Mouse (Mus musculus) left cerebral cortex, adult 8-10 months (tissue): ENCODE measurements around the gene Actl10. TPM values are rescaled to one million over a fixed set of nuclear protein-coding genes. Genes with fewer than 3 reads are reported as not detected.
A peak's percentile ranks its signal among the peaks of the same experiment; 100 is the strongest.

Experiments used
- DNase-seq, 2 experiments: peaks; one replicate each; pipeline ENCODE4 v3.0.0; 2022; ENCODE audit warnings: low spot score in 2 of 2
- total RNA-seq, 4 experiments: library from RNA; stranded (reverse); gene quantifications; 2 replicates each; pipeline ENCODE4 v1.2.4; 2022

The Actl10 gene
- not detected for total RNA-seq

GRCm38 (mm10) chr2:154551476-154551875, at the start of gene Actl10:
Gene Actl10, plus strand, starts transcription at chr2:154551776.
- DNase-seq = no peak

DNA sequence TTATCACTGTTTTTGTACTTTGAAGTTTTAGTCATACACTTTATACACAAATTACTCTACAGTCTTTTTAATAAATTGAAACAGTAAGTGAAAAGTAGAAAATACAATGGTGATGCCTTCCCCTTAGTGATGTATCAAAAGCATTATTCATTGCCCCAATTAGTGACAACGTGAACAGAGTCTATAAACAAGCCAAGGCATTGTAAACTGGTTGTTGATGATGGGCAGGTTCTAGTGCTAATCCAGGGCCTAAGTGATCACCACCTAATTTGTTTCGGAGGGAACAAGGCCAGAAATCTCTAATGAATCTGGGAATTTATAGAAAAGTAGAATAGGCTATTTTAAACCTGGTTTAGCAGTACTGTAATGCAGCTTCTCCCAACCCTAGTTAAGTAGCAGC, 44.5 kb upstream of the Actl10 start:
- no peak for DNase-seq

GRCm38 (mm10) chr2:154507566-154508283, 43.9 kb upstream of the Actl10 start:
- DNase-seq = peak; percentile 19 to 33

DNA sequence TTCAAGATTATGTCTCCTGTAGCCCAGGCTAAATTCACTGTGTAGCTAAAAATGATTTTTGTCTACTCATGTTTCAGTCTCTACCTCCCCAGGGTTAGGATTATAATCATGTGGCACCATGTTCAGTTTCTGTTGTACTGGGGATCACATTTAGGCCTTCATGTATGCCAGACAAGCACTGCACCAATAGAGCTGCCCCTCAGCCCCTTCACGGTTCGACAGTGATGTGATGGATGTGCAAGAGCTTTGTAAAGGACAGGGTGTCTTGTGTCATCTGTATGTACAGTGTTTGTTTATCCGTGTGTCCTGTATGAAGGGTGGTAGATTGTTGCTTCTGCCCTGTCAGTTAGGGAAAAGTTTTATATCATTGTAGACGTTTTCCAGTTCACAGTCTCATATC, 43.1 kb upstream of the Actl10 start:
- no peak for DNase-seq

DNA sequence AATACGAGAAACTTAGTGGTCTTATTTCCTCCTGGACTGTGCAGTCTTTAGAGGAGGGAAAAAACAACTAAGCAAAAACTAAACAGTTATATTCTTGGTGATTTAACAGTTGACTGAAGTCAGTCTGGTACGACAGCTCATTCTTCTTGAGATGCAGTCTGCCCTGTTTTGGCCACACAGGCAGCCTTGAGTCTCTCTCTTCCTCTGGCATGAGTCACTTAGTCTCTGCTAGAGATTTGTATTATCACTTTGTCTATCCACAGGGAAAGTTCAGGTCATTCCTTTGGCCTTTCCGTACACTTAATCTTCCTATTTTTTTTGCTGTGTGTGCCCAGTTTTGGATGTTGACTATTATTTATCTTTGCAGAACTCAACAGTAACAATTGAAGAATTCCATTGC, 41.4 kb upstream of the Actl10 start:
- DNase-seq = no peak

GRCm38 (mm10) chr2:154516944-154517343, 34.6 kb upstream of the Actl10 start:
- no peak for DNase-seq

DNA sequence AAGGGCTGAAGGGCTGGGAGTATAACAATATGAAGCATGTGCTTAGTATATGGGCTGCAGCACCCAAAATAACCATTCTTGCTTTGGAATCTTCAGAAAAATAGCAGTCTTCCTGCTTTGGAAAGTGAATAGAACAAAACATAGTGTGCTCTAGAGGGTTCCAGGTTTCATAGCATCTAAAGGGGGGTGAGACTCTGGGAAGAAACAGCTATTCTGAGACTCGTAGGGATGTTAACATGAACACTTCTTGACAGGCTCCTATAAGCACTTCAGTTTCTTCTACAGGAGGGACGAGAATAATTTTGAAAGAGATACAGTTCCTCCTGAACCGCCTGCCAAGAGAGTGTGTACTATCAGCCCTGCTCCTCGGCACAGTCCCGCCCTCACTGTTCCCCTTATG, 34.2 kb upstream of the Actl10 start:
- no peak for DNase-seq

- DNase-seq = no peak
These were observed 30.1 kb upstream of the Actl10 start for GRCm38 (mm10) chr2:154521449-154521848.

DNA sequence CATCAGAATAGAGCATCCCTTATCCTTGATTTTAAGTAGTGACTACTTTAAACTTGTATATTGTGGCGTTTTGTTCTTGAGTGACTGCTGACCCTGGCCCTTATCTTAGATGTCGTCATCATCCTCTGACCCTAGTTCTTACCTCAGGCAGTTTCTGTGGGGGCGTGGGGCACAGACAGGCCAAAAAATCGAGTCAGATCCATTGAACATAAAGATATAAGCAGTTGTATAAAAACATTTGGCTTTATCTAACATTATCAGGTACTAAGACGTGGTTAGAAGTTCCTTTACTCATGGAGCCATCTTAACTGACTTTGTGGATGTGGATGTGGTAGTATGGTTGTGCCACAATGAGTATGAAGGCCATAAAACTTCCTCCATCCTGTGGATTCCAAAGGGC, 29.2 kb upstream of the Actl10 start:
- DNase-seq = no peak

DNA sequence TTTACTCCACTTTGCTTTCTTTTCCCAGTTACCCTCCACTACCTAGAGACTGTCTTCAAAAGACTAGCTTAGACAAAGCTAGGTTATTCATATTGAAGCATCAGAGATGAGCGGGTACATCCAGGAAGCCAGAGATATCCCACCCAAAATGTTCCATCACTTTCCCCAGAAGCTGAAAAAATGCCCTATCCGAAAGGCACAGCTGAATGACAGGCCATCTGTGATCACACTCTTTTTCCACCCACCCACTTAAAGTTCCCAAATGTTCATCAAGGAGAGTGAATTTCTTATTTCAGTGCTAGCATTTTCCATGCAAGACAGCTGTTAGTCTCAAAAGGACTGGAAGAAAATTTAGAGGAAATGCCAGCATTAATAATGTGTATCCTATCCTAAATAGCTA, 26.3 kb upstream of the Actl10 start:
- no peak for DNase-seq

DNA sequence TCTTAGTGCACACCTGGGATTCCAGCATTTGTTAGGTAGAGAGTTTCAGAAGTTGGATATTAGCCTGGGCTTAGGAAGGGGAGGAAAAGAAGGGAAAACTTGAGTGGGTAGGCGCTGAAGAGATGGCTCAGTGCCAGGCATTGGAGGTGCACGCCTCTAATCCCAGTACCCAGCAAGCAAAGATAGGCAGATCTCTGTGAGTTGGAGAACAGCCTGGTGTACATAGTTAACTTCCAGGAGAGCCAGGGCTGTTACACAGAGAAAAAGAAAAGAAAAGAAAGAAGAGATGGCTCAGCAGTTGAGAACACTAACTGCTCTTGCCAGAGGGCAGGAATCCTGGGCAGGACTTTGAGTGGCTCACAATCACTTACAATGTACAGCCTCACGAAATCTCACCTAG, 25.0 kb upstream of the Actl10 start:
- DNase-seq = no peak

DNA sequence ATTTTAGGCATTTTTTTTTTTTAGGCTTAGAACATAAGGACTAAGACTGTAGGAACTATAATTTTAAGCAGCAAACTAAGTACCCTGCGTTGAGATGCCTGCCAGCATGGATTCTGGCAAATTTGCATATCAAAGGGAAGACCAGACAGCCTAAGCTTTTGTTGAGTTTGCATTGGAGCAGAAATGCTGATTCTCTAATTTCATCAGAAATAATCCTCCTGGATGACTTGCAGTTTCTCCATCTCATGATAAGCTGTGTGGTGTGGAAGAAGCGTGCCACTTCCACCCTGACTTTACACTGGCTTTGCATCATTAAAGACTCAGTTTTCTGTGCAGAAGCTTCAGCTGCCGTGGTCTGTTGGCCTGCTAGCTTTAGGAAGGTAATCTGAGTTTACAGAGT, 18.7 kb upstream of the Actl10 start:
- DNase-seq = no peak

GRCm38 (mm10) chr2:154534704-154535270, 16.8 kb upstream of the Actl10 start:
- no peak for DNase-seq

GRCm38 (mm10) chr2:154538310-154538709, 13.3 kb upstream of the Actl10 start:
- DNase-seq = peak in 1 of 2 experiments; percentile 83

DNA sequence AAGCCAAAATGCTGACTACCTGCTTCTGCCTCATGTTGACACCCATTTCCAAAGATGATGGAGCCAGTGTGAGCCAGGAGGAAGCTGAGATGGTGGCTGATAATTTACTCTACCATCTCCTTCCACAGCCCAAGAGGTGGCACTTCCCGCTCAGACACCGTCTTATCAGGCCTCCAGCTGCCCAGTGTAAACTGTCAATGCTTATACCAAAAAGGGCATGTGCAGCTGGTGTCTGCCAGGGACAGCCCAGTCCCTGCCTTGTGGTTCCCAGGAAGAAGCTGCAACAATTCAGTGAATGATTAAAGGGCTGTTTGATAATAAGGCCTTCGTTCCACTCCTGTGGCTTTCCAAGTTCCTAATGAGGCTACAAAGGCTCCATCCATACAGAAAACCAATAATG, 12.9 kb upstream of the Actl10 start:
- DNase-seq = no peak

- DNase-seq = no peak
These were observed 11.9 kb upstream of the Actl10 start for GRCm38 (mm10) chr2:154539720-154540119.

DNA sequence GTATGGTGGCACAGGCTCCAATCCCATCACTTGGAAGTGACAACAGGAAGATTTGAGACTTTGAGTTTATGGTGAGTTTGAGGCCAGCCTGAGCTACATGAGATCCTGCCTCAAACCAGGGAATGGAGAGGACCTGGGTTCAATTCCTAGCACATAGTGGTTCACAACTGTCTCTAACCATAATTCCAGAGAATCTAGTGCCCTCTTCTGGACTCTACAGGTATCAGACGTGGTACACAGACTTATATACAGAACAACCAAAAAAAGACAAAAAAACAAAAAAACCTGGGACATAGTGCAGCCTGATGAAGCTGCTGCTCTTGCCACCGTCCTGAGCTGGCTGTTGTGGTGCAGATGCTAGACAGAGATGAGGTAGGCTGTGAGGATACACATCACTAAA, 9.9 kb upstream of the Actl10 start:
- DNase-seq = no peak

GRCm38 (mm10) chr2:154543567-154544347, 7.8 kb upstream of the Actl10 start:
- peak in 1 of 2 experiments; percentile 80 for DNase-seq

GRCm38 (mm10) chr2:154546711-154547110, 4.9 kb upstream of the Actl10 start, which contains the start of gene 1700003F12Rik:
Gene 1700003F12Rik, plus strand, starts transcription at chr2:154547085.
- DNase-seq = no peak

- DNase-seq = no peak
These were observed 2.9 kb upstream of the Actl10 start for GRCm38 (mm10) chr2:154548688-154549087.

DNA sequence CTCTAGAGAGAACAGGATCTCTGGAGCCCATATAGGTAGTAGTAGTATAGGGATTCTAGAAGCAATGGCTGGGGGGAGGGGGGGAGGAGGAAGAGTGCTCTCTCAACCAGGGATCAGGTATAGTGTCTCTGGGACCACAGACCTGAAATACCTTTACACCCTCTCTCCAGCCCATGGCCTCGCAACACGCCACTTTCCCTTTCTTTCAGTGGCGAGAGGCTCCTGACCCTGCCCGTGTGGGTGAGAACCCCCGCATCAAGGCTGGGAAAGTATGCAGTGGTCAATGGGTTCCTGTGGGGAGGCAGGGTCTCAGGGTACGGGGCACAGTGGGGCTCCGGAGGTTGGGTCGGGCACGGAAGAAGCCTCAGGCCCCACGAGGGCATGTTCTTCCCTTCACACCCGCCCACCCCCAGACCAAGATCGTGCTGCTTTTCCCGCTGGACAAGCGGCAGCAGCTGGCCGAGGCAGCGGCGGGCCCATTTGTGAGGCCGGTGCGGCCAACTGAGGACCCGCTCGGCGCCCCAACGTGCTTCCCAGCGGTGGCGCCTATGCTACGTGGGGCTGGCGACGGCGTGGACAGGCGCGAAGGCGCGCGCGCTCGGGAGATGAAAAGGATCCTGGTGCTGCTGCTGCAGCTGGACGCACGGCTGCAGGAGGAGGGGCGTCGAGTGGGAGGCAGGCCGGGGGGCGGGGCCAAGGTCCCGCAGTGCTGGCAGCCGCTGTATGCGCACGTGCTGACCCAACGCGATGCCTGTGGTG, 2.3 kb upstream of the Actl10 start:
- DNase-seq = no peak

- no peak for DNase-seq
These were observed 1.7 kb upstream of the Actl10 start for GRCm38 (mm10) chr2:154549886-154550189.
